ENCODE assay signal across 18 mouse cellular contexts in the genomic region with DNA sequence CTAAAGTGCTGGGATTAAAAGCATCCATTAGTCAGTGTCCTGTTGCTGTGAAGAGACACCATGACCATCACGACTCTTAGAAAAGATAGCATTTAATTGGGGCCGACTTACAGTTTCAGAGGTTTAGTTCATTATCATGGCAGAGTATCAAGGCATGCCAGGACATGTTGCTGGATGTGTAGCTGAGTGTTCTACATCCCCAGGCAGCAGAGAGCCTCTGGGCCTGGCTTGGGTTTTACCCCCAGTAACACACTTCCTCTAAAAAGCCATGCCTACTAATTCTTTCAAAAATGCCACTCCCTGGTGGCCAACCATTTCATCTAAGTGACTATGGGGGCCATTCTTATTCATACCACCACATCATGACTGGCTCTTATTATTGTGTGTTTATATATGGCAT. TPM values are rescaled to one million over a fixed set of nuclear protein-coding genes. Genes with fewer than 3 reads are reported as not detected.
DNase-seq lines count a peak whose midpoint lies in the region; ATAC-seq and TF ChIP-seq lines count a peak whose summit lies in the region.
"Had no signal": no experiment of that assay in that cellular context is flagged by ENCODE, and none has a peak within 500 bp of the region (broad histone marks: within the 10 kb centered on the region; RNA-seq: fewer than 3 reads in every experiment).

No protein-coding gene starts in this region.

- no peak for TF ChIP-seq RAD21 in MEL (IDR thresholded peaks at IDR 0.05; ENCODE audit: low read depth, low read length)

- peaks cover 26% of the 10 kb centered on the region for H3K79me2 ChIP-seq in MEL (ENCODE audit: control insufficient read depth, insufficient read depth, low read length, poor library complexity)

- no peak overlapping the region for H3K9ac ChIP-seq in MEL (ENCODE audit: control insufficient read depth, low read depth, low read length, poor library complexity, severe bottlenecking)
- H3K9ac ChIP-seq: embryonic facial prominence, embryonic 13.5 days; forebrain, embryonic 12.5 days; heart, embryonic 12.5 days; hindbrain, embryonic 14.5 days had no signal

- peaks cover 3 to 19% of the 10 kb centered on the region in 2 experiments for H3K36me3 ChIP-seq in MEL (ENCODE audit: control insufficient read depth in 1 of 2, insufficient read depth in 2 of 2, low read length in 2 of 2)
- H3K36me3 ChIP-seq: forebrain, embryonic 12.5 days had no signal

- no peaks in the 10 kb centered on the region for H3K9me3 ChIP-seq in MEL (replicated peaks; ENCODE audit: insufficient read depth, low read length)
- H3K9me3 ChIP-seq: embryonic facial prominence, embryonic 13.5 days; forebrain, embryonic 12.5 days; heart, embryonic 12.5 days; hindbrain, embryonic 10.5 days had no signal

- H3K4me1 ChIP-seq in MEL (ENCODE audit: control insufficient read depth in 1 of 2, insufficient read depth in 2 of 2, low read length in 2 of 2), result peaks cover 0 to 2% of the 10 kb centered on the region in 2 experiments; a peak in 2 of 4 replicates
- H3K4me1 ChIP-seq: embryonic facial prominence, embryonic 13.5 days; forebrain, embryonic 12.5 days; heart, embryonic 12.5 days had no signal

- no peaks in the 10 kb centered on the region for H3K27me3 ChIP-seq in MEL (ENCODE audit: control insufficient read depth in 1 of 2, insufficient read depth in 2 of 2, low read length in 2 of 2)
- H3K27me3 ChIP-seq: embryonic facial prominence, embryonic 13.5 days; forebrain, embryonic 12.5 days; heart, embryonic 12.5 days had no signal

- DNase-seq in A20 (ENCODE audit: low read depth, low spot score) (peak; percentile 63), MEL (ENCODE audit: low read depth, low spot score) (peak; percentile 31)
- DNase-seq in layer of hippocampus, adult 2 months (ENCODE audit: low spot score in 2 of 2), result no peak
- no peak for DNase-seq in kidney, postnatal 14 days
- DNase-seq in ovary, postnatal 14 days (ENCODE audit: low spot score), result no peak
- DNase-seq in layer of hippocampus, postnatal 25 days (ENCODE audit: extremely low spot score in 1 of 2, low spot score in 1 of 2), result no peak
- DNase-seq: adrenal gland, postnatal 10 days; cerebellum, adult 11-12 months; cerebellum, adult 9-10 months; cerebellum, postnatal 25 days; gastrocnemius, postnatal 10 days had no signal

- no peak overlapping the region for H3K27ac ChIP-seq in MEL (ENCODE audit: control insufficient read depth, low read depth, low read length)
- no peak overlapping the region for H3K27ac ChIP-seq in layer of hippocampus, adult 2 months
- H3K27ac ChIP-seq: embryonic facial prominence, embryonic 13.5 days; forebrain, embryonic 12.5 days; hindbrain, embryonic 10.5 days; hindbrain, embryonic 14.5 days had no signal

- ATAC-seq in granulocyte monocyte progenitor cell, adult 5-6 weeks (replicated peaks; ENCODE audit: poor library complexity, severe bottlenecking), result 0 out of 2 replicates have a peak, but pooled peaks have one; percentile 18
- ATAC-seq: forebrain, embryonic 16.5 days had no signal

- no peak overlapping the region for H3K4me3 ChIP-seq in MEL (ENCODE audit: control insufficient read depth in 1 of 2, insufficient read depth in 1 of 2, low read depth in 2 of 2, low read length in 2 of 2)
- H3K4me3 ChIP-seq in layer of hippocampus, adult 2 months, result no peak overlapping the region
- H3K4me3 ChIP-seq: embryonic facial prominence, embryonic 13.5 days; forebrain, embryonic 12.5 days; heart, embryonic 12.5 days; hindbrain, embryonic 10.5 days had no signal

- no peak for TF ChIP-seq POLR2A in MEL (IDR thresholded peaks at IDR 0.05; ENCODE audit: control insufficient read depth in 1 of 2, insufficient read depth in 1 of 2, low read depth in 1 of 2, low read length in 2 of 2, poor library complexity in 1 of 2)

- TF ChIP-seq CTCF in MEL (IDR thresholded peaks at IDR 0.05 in 2 of 3, conservative IDR thresholded peaks at IDR 0.05 in 1 of 3; ENCODE audit: control insufficient read depth in 1 of 3, insufficient read depth in 1 of 3, low read depth in 2 of 3, low read length in 3 of 3, poor library complexity in 1 of 3, severe bottlenecking in 1 of 3), result no peak
- TF ChIP-seq CTCF in layer of hippocampus, adult 2 months (conservative IDR thresholded peaks at IDR 0.05), result no peak

- no peak for TF ChIP-seq EP300 in MEL (IDR thresholded peaks at IDR 0.05; ENCODE audit: low read depth in 1 of 2, low read length in 2 of 2)

TF ChIP-seq in MEL, 35 proteins besides CTCF, POLR2A, EP300 and RAD21:
- no peak for TF ChIP-seq POLR2AphosphoS5 (IDR thresholded peaks at IDR 0.05; ENCODE audit: borderline replicate concordance, low read depth, low read length)
- TF ChIP-seq UBTF (IDR thresholded peaks at IDR 0.05; ENCODE audit: borderline replicate concordance, insufficient read depth, low read depth, low read length), result no peak
- no peak for TF ChIP-seq ZKSCAN1 (IDR thresholded peaks at IDR 0.05; ENCODE audit: low read depth, low read length)
- TF ChIP-seq ZMIZ1 (IDR thresholded peaks at IDR 0.05; ENCODE audit: low read depth, low read length), result no peak
- no peak for TF ChIP-seq GATA1 (IDR thresholded peaks at IDR 0.05; ENCODE audit: low read depth, low read length)
- TF ChIP-seq TAL1 (IDR thresholded peaks at IDR 0.05; ENCODE audit: low read length), result no peak
- no peak for TF ChIP-seq CHD2 (IDR thresholded peaks at IDR 0.05; ENCODE audit: low read length)
- TF ChIP-seq KAT2A (conservative IDR thresholded peaks at IDR 0.05; ENCODE audit: low read depth, low read length), result no peak
- TF ChIP-seq GABPA (IDR thresholded peaks at IDR 0.05; ENCODE audit: low read depth, low read length), result no peak
- no peak for TF ChIP-seq RCOR1 (IDR thresholded peaks at IDR 0.05; ENCODE audit: low read depth, low read length)
- no peak for TF ChIP-seq HCFC1 (IDR thresholded peaks at IDR 0.05; ENCODE audit: low read depth, low read length)
- no peak for TF ChIP-seq MXI1 (IDR thresholded peaks at IDR 0.05; ENCODE audit: low read depth, low read length)
- TF ChIP-seq BHLHE40 (IDR thresholded peaks at IDR 0.05; ENCODE audit: borderline replicate concordance, low read depth, low read length), result no peak
- no peak for TF ChIP-seq SMC3 (IDR thresholded peaks at IDR 0.05; ENCODE audit: low read depth, low read length)
- no peak for TF ChIP-seq MEF2A (IDR thresholded peaks at IDR 0.05; ENCODE audit: extremely low read depth, insufficient replicate concordance, low read depth, low read length, poor library complexity, severe bottlenecking)
- no peak for TF ChIP-seq USF1 (IDR thresholded peaks at IDR 0.05; ENCODE audit: low read depth, low read length)
- no peak for TF ChIP-seq E2F4 (IDR thresholded peaks at IDR 0.05; ENCODE audit: borderline replicate concordance, low read depth, low read length)
- no peak for TF ChIP-seq ELF1 (IDR thresholded peaks at IDR 0.05; ENCODE audit: low read depth, low read length)
- no peak for TF ChIP-seq NRF1 (IDR thresholded peaks at IDR 0.05; ENCODE audit: insufficient read depth, low read depth, low read length, poor library complexity, severe bottlenecking)
- no peak for TF ChIP-seq ZNF384 (IDR thresholded peaks at IDR 0.05; ENCODE audit: low read depth, low read length)

RNA-seq across cellular contexts. Expression of a gene that starts 1.3 kb away (rescaled TPM):
- 58.9 and 63.8 TPM in 2 replicates for total RNA-seq in MEL (2012; rRNA removed)
- 10 to 100 TPM in 1 of 2 experiments, not detected in 1; 34.5 TPM for polyA plus RNA-seq in MEL (2012; ENCODE audit: insufficient read depth in 1 of 2, insufficient read length in 2 of 2, low read depth in 1 of 2, low replicate concordance in 2 of 2, missing spikeins in 1 of 2)
- total RNA-seq in granulocyte monocyte progenitor cell, adult 5-6 weeks (2014; fragmentation: Nextera tagmentation), result 14.5 and 15.9 TPM in 2 replicates
- 35.1 and 41.6 TPM in 2 replicates for total RNA-seq in granulocyte monocyte progenitor cell, adult 5-6 weeks (2017)
- total RNA-seq in layer of hippocampus, adult 2 months (2021), result 10 to 100 TPM in 1 of 2 experiments, 1 to 10 TPM in 1; 9.5 to 10.2 TPM
- total RNA-seq in layer of hippocampus, postnatal 25 days (2021), result 10 to 100 TPM in 1 of 2 experiments, 1 to 10 TPM in 1; 10.0 to 10.1 TPM

RNA-seq across cellular contexts. Expression of a gene that starts 24.1 kb away (rescaled TPM):
- 48.8 and 55.5 TPM in 2 replicates for total RNA-seq in MEL (2012; rRNA removed)
- polyA plus RNA-seq in MEL (2012; ENCODE audit: insufficient read depth in 1 of 2, insufficient read length in 2 of 2, low read depth in 1 of 2, low replicate concordance in 2 of 2, missing spikeins in 1 of 2), result 10 to 100 TPM; 63.8 to 67.9 TPM
- 56.4 and 59.6 TPM in 2 replicates for total RNA-seq in granulocyte monocyte progenitor cell, adult 5-6 weeks (2014; fragmentation: Nextera tagmentation)
- 61.9 and 70.4 TPM in 2 replicates for total RNA-seq in granulocyte monocyte progenitor cell, adult 5-6 weeks (2017)
- total RNA-seq in layer of hippocampus, adult 2 months (2021), result 100 to 1,000 TPM; 877 to 906 TPM
- 100 to 1,000 TPM; 965 to 994 TPM for total RNA-seq in layer of hippocampus, postnatal 25 days (2021)

RNA-seq across cellular contexts. Expression of a gene that starts 28.2 kb away (rescaled TPM):
- total RNA-seq in MEL (2012; rRNA removed), result 113 and 121 TPM in 2 replicates
- 1,000 to 10,000 TPM in 1 of 2 experiments, 10 to 100 TPM in 1; 64.4 to 1,147 TPM for polyA plus RNA-seq in MEL (2012; ENCODE audit: insufficient read depth in 1 of 2, insufficient read length in 2 of 2, low read depth in 1 of 2, low replicate concordance in 2 of 2, missing spikeins in 1 of 2)
- total RNA-seq in granulocyte monocyte progenitor cell, adult 5-6 weeks (2014; fragmentation: Nextera tagmentation), result 69.2 and 77.6 TPM in 2 replicates
- 121 and 133 TPM in 2 replicates for total RNA-seq in granulocyte monocyte progenitor cell, adult 5-6 weeks (2017)
- 10 to 100 TPM; 27.6 TPM for total RNA-seq in layer of hippocampus, adult 2 months (2021)
- 10 to 100 TPM; 26.1 to 28.8 TPM for total RNA-seq in layer of hippocampus, postnatal 25 days (2021)

Comparison
In these comparisons a context has a peak if more than half of its experiments do, and no peak if none do; other contexts are left out.
1. DNase-seq: peak in A20 (single experiment) and MEL (single experiment); none in layer of hippocampus, adult 2 months (0 of 2), kidney, postnatal 14 days (single experiment), ovary, postnatal 14 days (single experiment) and layer of hippocampus, postnatal 25 days (0 of 2).
2. RNA of a gene that starts 24.1 kb away (total RNA-seq): 965 to 994 TPM in layer of hippocampus, postnatal 25 days and 877 to 906 TPM in layer of hippocampus, adult 2 months; 56.4 to 70.4 TPM in granulocyte monocyte progenitor cell, adult 5-6 weeks and 48.8 to 55.5 TPM in MEL; every median in the first group is over 10 times any median in the second.